Mouse (Mus musculus): ENCODE measurements around the gene Dnase1.

DNA sequence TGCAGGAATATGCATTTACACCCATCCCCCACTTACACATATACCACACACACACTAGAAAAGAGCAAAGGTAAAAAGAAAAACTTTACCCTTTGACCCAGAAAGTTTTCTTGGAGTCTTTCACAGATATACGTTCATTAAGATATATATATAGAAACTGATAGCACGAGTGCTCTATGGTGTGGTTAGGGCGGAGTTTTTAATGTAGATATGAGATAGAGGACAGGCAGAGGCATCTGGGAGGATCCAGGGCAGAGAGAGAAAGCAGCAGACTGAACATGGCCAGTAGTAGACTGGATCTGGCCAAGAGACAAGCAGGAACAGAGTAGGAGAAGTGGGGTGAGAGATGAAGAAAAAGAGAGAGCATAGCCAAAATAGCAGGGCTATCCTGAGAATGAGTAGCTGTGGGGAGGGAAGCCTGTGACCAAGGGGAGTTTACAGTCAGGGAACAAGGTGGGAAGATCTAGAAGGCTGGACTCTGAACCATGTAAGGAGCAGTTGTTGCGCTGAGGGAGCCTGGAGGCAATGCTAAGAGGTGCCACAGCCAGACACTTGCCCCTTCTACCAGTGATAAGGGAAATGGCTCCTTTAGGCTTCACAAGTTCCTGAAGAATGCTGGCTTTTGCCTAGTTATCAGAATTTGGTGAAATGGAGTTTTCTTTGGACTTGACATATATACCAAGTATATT lies 23.7 kb upstream of the Dnase1 start:
- TF ChIP-seq CTCF (IDR thresholded peaks at IDR 0.05; ENCODE audit: borderline replicate concordance, insufficient read depth, low read depth, low read length) (no peak), POLR2A (IDR thresholded peaks at IDR 0.05; ENCODE audit: borderline replicate concordance, insufficient read depth, low read length) (no peak)
